Mouse (Mus musculus) urinary bladder, postnatal 14 days (tissue): ENCODE results near the gene Mtm1.
A peak's percentile ranks its signal among the peaks of the same experiment; 100 is the strongest.
"Not testable (repeated sequence)": the region's sequence is repeated elsewhere in the genome, so short reads cannot be mapped to it uniquely, and the experiment has no call there.

Experiments used
- DNase-seq: peaks from one replicate; pipeline ENCODE4 v3.0.0; 2021; ENCODE audit warnings: low spot score

Mtm1 gene

DNA sequence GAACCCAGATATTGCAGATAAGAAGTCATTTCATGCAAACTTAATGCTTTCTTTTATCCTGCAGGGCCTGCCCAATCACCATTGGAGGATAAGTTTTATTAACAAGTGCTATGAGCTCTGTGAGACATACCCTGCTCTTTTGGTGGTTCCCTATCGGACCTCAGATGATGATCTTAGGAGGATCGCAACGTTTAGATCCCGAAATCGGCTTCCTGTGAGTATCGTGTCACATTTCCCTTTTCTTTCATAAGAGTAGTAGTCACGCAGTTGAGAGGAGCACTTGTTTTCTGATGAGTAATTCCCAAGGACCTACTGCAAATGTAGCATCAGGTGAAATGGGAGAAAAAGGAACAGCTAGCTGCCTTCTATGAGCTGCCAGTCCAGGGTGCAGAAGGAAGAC lies 76.5 kb downstream of the Mtm1 start:
- no peak for DNase-seq

DNA sequence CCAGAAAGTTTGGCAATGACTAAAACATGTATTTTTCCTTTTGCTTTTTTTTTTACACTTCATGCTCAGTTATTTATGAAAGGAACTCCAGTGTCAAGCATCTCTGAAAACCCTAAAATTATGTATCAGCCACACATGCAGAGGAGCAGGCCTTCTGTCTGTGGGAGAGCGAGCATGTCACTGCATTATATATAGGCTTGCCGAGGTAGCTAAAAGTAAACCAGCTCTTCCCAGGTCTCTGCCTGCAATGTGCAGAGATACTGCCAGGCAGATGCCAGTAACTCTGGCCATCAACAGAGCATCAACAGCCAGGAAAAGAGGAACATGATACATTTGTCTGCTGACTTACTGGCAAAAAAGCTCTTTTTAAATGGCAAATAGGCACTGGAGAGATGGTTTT lies 83.6 kb downstream of the Mtm1 start:
- no peak for DNase-seq

DNA sequence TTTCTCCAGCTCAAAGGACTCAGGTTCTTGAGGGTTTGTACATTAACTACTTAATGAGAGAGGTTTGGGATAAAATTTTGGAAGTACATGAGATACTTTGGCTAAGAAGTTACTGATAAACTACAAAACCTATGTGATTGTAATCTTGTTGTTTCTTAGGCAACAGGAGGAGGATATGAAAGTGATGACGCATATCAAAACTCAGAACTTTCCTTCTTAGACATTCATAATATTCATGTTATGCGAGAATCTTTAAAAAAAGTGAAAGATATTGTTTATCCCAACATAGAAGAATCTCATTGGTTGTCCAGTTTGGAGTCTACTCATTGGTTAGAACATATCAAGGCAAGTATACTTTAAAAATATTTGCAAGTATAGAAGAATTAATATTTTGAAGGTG lies 85.4 kb downstream of the Mtm1 start:
- DNase-seq: no peak

- DNase-seq: no peak
These were observed 91.6 kb downstream of the Mtm1 start for GRCm38 (mm10) chrX:71302148-71302547.

GRCm38 (mm10) chrX:71311229-71311628 lies 100.7 kb downstream of the Mtm1 start:
- peak; percentile 36 for DNase-seq

GRCm38 (mm10) chrX:71314380-71314779 lies 103.8 kb downstream of the Mtm1 start:
- DNase-seq: no peak

- DNase-seq: peak; percentile 2
These were observed 141.5 kb downstream of the Mtm1 start for GRCm38 (mm10) chrX:71352033-71352432.

DNA sequence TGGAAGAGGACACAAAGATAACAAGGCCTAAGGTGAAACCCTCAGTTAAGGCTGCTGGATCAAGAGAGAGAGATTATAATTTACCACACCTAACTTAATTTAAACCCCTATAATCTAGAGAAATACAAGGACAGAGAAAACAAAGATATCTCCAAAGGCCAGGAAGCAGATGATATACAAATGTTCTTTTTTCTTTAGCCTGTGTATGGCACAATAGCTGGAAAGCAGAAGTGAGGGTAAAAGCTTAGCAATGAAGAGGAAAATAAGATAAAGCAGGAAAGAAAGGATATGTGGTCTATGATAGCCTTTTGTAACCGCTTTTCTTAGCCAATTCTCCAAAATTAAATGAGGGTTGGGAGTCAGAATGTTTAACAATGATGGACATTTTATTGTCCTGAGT lies 144.8 kb downstream of the Mtm1 start:
- DNase-seq: no peak

DNA sequence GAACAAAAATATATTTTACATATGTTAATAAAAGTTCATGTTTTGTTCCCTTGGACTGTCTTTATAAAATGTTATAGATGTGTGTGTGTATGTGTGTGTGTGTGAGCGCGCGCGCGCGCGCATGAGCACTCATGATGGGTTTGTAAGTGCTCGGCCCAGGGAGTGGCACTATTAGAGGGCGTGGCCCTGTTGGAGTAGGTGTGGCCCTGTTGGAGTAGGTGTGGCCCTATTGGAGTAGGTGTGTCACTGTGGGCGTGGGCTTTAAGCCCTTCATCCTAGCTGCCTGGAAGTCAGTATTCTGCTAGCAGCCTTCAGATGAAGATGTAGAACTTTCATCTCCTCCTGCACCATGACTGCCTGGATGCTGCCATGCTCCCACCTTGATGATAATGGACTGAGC lies 151.2 kb downstream of the Mtm1 start:
- not testable (repeated sequence) for DNase-seq

- DNase-seq: no peak
These were observed 153.5 kb downstream of the Mtm1 start for GRCm38 (mm10) chrX:71364062-71364461.

DNA sequence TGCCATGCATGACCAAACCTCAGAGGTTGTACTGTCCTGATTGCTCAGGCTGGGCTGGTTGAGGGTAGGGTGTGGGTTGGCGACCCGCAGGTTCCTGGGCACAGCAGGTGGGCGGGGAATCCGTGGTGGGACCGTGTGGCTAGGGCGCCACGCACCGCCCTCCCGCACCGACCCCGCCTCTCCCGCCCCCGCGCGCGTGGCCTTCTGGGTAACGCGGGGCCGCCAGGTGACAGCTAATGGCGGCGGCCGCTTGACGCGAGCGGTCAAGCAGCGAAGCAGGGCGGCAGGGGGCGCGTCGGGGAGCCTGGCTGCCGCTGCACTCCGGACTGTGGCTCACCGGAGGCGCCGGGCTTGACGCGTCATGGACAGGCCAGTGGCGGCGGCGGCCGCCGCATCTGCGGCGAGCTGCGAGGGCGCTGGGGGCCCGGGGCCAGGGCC lies 154.0 kb downstream of the Mtm1 start, which contains the start of gene Mtmr1:
Gene Mtmr1 (plus strand): TSS at position 207 of the 438 bp plus-strand sequence.
- DNase-seq: peak; percentile 78

DNA sequence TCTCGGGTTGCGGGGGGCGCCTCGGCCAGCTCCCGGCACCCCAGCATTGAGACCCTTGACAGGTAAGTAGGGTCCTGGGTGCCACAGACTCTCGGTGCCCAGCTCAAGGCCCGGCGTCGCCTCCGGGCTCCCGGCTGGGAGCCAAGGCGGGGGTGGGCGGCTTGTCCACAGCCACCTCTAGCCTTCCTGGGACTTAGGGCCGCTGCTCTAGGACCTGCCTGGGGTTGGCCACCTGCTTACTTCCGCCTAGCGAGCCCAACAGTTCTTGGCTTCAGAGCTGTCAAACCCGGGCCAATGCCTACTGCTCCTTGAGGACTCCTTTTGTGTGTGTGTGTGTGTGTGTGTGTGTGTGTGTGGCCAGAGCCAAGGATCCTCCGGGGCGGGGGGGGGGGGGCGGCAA lies 154.4 kb downstream of the Mtm1 start:
- peak; percentile 6 for DNase-seq
